Mouse (Mus musculus): Measurements from ENCODE around the gene Gm10322. TPM values are rescaled to one million over a fixed set of nuclear protein-coding genes. Genes with fewer than 3 reads are reported as not detected.

Gm10322 gene
- polyA plus RNA-seq, 1 experiment from 2014 or later: not detected

DNA sequence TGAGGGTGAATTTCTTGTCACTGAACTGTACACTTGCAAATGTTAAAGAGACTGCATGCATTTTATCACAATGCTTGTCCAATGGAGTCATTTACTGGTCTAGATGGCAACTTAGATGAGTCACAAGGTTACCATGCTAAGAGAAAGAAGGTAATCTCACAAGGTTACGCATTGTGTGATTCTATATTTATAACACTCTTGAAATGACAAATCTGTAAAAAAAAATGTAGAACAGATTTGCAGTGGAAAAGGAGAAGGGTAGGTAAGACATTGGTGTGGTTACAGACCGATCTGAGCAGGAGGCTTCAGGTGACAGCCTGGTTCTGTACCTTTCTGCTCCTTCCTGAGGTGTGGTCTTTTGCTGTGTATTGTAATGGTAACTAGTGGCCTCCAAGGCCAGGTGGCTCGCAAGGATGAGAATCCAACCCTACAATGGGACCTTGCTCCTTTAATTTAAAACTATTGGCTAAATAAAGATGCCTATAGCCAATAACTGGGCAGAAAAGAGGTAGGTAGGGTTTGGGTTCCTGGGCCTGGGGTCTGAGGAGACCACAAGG, 35.2 kb upstream of the Gm10322 start:
- Histone ChIP-seq H3K9ac (no peak overlapping the region), H3K36me3 (peaks cover 6% of the 10 kb centered on the region; the same call in 1 of the 2 replicates), H3K4me3 (no peak overlapping the region), H3K27me3 (no peaks in the 10 kb centered on the region), H3K4me1 (peaks cover 7% of the 10 kb centered on the region; the same call in 1 of the 2 replicates), H3K4me2 (replicated peaks) (no peak overlapping the region), H3K9me3 (no peaks in the 10 kb centered on the region), H3K27ac (no peak overlapping the region)
- WGBS: 91% methylated on average over 3 of the region's 3 CpGs
- no peak for ATAC-seq (ENCODE audit: insufficient number of reproducible peaks, insufficient read depth, low FRiP score, low TSS enrichment)

DNA sequence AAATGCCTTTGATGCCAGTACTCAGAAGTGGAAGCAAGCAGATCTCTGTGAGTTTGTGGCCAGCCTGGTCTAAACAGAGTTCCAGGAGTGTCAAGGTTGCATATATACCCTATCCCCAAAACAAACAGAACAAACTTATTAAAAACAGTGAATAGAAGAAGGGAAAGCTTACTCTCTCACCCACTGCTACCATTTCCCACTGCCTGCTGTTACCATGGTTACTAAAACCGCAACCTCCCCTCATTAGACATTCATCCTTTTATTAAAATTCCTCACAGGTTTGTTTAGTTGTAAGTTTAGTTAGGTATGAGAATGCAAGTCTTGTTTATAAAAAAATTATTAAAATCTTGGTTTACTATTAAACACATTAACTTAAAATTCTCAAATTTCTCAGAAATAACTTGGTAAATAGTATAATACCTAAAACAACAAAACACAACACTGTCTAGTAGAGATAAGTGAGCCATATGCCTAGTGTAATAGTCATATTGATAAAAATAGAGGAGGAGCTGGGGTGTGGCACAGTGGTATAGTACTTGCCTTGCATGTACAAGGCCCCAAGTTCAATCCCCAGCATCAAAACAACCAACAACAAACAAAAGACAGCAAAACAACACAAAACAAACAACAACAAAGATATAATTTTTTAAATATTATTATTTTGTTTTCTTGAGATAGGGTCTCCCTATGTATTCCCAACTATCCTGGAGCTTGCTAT, 33.9 kb upstream of the Gm10322 start:
- Histone ChIP-seq H3K4me3 (no peak overlapping the region), H3K27me3 (no peaks in the 10 kb centered on the region), H3K4me2 (replicated peaks) (no peak overlapping the region), H3K9me3 (no peaks in the 10 kb centered on the region), H3K36me3 (peaks cover 6% of the 10 kb centered on the region; the same call in 1 of the 2 replicates), H3K9ac (no peak overlapping the region), H3K4me1 (peaks cover 7% of the 10 kb centered on the region; the same call in 1 of the 2 replicates), H3K27ac (no peak overlapping the region)
- no peak for ATAC-seq (ENCODE audit: insufficient number of reproducible peaks, insufficient read depth, low FRiP score, low TSS enrichment)
- 94% methylated on average over 1 of the region's 1 CpGs for WGBS

DNA sequence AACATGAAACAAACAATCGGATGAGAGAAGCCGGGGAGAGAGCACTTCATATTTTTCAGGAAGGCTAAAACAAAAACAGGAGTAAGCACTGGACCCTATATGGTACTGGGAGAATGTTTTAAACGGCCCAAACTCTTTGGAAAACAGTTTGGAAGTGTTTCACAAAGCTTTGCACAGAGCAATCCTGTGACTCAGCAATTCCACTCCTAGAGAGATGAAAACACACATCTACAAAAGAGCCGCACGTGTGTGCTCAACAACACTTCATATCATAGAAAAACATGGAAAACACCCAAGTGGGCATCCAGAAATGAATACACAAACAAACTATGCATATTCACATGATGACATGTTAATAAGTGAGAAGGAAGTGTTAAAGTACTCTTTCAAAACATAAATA, 30.2 kb upstream of the Gm10322 start:
- H3K4me3 ChIP-seq: no peak overlapping the region
- H3K9ac ChIP-seq: no peak overlapping the region
- no peak for ATAC-seq (ENCODE audit: insufficient number of reproducible peaks, insufficient read depth, low FRiP score, low TSS enrichment)
- no peaks in the 10 kb centered on the region for H3K4me1 ChIP-seq
- no peak overlapping the region for H3K4me2 ChIP-seq (replicated peaks)
- H3K36me3 ChIP-seq: peaks cover 6% of the 10 kb centered on the region; the same call in 1 of the 2 replicates
- no peak overlapping the region for H3K27ac ChIP-seq
- no peaks in the 10 kb centered on the region for H3K9me3 ChIP-seq
- no peaks in the 10 kb centered on the region for H3K27me3 ChIP-seq
- WGBS: 87% methylated on average over 5 of the region's 5 CpGs

DNA sequence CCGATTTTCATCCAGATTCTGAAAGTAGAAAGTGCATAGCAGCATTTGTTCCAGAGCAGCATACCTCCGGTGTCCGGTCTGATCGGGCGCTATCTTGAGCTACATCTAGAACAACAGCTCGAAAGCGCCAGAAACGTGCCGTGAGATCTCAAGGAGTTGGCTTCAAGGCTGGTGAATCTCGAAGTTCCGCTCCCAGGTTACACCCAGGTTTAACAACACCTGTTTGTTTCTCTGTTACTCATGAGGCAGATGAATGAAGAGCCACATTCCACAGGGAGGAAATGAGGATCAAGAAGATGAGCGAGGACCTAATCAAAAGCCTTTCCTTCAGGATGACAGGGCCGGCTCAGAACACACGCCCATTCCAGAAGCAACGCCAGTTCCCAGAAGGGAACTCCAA, 29.0 kb upstream of the Gm10322 start:
- no peak overlapping the region for H3K4me3 ChIP-seq
- H3K4me1 ChIP-seq: no peaks in the 10 kb centered on the region
- WGBS: 92% methylated on average over 15 of the region's 15 CpGs
- no peaks in the 10 kb centered on the region for H3K27me3 ChIP-seq
- no peaks in the 10 kb centered on the region for H3K9me3 ChIP-seq
- H3K9ac ChIP-seq: no peak overlapping the region
- no peak overlapping the region for H3K4me2 ChIP-seq (replicated peaks)
- H3K27ac ChIP-seq: no peak overlapping the region
- peaks cover 6% of the 10 kb centered on the region; the same call in 1 of the 2 replicates for H3K36me3 ChIP-seq
- no peak for ATAC-seq (ENCODE audit: insufficient number of reproducible peaks, insufficient read depth, low FRiP score, low TSS enrichment)

DNA sequence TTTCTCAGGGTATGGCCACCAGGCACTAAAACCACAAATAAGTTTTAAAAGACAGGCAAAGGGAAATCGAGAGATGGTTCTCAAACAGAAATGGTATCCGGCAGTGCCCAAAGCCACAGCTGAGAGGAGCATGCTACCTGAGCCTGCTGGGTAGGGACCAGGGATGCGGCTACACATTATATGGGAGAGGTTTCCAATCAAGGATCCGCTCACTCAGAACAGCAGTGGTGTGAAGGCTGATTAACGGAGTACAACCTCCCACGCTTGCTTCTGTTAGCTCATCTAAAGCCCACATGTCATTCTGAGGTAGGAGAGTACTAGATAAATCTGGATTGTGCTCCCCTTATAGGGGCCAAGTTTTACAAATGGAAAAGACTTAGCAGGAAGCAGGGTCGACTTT, 27.7 kb upstream of the Gm10322 start:
- H3K36me3 ChIP-seq: peaks cover 4% of the 10 kb centered on the region; the same call in 1 of the 2 replicates
- ATAC-seq (ENCODE audit: insufficient number of reproducible peaks, insufficient read depth, low FRiP score, low TSS enrichment): no peak

DNA sequence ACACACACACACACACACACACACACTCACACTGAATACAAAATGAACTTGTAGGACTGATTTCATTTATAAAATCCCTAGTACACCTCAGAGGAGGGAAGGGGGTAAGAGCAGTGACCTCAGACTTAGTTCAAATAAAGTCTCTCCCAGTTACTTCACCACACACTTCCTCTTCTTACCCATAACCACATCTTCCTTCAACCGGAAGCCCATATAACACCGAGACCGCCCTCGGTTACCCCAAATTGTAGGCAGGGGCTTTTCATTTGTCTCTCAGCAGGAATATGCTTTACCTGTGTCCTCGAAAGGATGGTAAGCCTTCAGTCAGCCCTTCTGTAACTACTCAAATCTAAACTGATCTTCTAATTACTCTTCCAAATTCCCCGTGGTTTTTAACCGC, 26.4 kb upstream of the Gm10322 start:
- H3K4me1 ChIP-seq: no peaks in the 10 kb centered on the region
- no peak for ATAC-seq (ENCODE audit: insufficient number of reproducible peaks, insufficient read depth, low FRiP score, low TSS enrichment)
- no peak overlapping the region for H3K9ac ChIP-seq
- H3K27ac ChIP-seq: no peak overlapping the region
- H3K4me2 ChIP-seq (replicated peaks): no peak overlapping the region
- H3K36me3 ChIP-seq: no peaks in the 10 kb centered on the region
- H3K9me3 ChIP-seq: no peaks in the 10 kb centered on the region
- no peaks in the 10 kb centered on the region for H3K27me3 ChIP-seq
- H3K4me3 ChIP-seq: no peak overlapping the region
- 73% methylated on average over 7 of the region's 7 CpGs for WGBS

More for the DNA sequence above, 27.7 kb upstream of the Gm10322 start:
- Histone ChIP-seq H3K4me2 (replicated peaks) (no peak overlapping the region), H3K4me3 (no peak overlapping the region), H3K9me3 (no peaks in the 10 kb centered on the region), H3K9ac (no peak overlapping the region), H3K27me3 (no peaks in the 10 kb centered on the region), H3K4me1 (no peaks in the 10 kb centered on the region), H3K27ac (no peak overlapping the region)
- WGBS: 91% methylated on average over 7 of the region's 7 CpGs

DNA sequence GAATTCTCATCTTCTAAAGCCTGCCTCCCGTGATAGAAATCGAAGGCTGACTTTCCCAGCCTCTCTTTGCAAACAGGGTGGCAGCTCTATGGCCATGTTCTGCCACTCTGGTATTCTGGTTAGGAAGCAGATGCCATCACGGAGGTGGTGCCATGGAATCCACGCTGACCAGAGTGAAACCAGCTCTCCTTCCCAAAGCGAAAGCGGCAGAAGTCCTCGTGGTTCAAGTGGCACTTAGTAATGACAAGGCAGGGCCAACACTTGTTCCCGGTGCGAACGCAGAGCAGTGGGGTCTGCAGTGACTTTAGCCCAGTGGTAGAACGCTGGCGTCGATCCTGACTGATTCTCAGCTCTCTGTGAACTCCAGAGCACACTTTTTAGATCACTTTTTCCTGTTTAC, 26.0 kb upstream of the Gm10322 start:
- WGBS: 90% methylated on average over 13 of the region's 13 CpGs
- Histone ChIP-seq H3K27ac (no peak overlapping the region), H3K27me3 (no peaks in the 10 kb centered on the region), H3K9ac (no peak overlapping the region), H3K4me3 (no peak overlapping the region), H3K4me2 (replicated peaks) (no peak overlapping the region), H3K4me1 (no peaks in the 10 kb centered on the region), H3K36me3 (no peaks in the 10 kb centered on the region), H3K9me3 (no peaks in the 10 kb centered on the region)
- no peak for ATAC-seq (ENCODE audit: insufficient number of reproducible peaks, insufficient read depth, low FRiP score, low TSS enrichment)

DNA sequence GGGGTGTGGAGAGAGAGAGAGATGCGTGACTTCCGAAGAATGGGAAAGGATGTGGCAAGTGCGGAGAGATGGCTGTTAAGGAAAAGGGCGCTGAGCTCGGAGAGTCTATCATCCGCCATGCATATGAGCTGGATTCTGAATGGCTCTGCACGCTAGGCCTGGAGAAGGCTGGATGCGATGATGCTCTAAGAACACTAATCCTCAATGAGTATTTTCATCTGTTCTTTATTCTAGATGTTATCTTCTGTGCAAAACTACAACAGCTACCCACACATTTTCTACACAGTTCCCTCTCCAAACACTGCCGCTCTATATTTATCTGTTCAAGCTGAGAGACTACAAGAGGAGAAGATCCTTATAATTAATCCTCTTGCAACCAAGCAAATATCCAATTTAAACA, 25.3 kb upstream of the Gm10322 start:
- H3K27me3 ChIP-seq: no peaks in the 10 kb centered on the region
- H3K4me2 ChIP-seq (replicated peaks): no peak overlapping the region
- H3K9me3 ChIP-seq: no peaks in the 10 kb centered on the region
- WGBS: 95% methylated on average over 9 of the region's 9 CpGs
- H3K4me3 ChIP-seq: no peak overlapping the region
- no peaks in the 10 kb centered on the region for H3K36me3 ChIP-seq
- no peak for ATAC-seq (ENCODE audit: insufficient number of reproducible peaks, insufficient read depth, low FRiP score, low TSS enrichment)
- no peak overlapping the region for H3K9ac ChIP-seq
- no peak overlapping the region for H3K27ac ChIP-seq
- H3K4me1 ChIP-seq: no peaks in the 10 kb centered on the region

DNA sequence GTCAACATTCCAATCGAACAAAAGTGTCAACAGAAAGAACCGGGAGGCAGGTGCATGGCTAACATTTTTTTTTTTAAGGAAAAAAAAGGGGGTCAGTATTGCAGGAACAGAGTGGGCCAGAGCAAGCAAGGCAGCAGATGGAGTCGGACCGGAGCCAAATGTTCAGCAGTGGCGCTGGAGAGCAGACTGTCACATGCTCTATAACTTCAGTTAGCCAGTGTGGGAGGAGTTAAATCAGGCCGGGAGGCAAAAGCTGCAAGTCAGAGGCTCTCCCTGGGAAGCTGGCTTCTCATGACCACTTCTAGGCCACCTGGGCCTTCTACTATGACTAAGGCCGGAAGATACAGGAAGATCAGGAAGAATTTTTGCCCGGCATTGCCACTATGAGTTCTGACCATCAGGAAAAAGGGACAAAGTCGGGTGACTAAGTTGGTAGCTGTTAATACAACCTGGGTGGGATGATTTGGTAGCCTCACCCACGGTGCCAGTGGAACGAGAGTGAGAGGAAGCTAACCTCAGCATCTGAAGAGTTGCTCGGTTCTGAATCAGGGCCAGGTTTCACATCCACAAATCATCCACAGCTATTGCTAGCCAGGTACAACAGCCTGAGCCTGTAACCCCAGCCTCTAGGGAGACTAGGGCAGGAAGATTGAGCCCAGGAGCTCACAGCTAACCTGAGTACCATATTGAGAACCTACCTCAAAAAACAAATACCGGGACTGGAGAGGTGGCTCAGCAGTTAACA, 21.9 kb upstream of the Gm10322 start:
- no peaks in the 10 kb centered on the region for H3K9me3 ChIP-seq
- ATAC-seq (ENCODE audit: insufficient number of reproducible peaks, insufficient read depth, low FRiP score, low TSS enrichment): no peak
- no peak overlapping the region for H3K4me3 ChIP-seq
- H3K4me1 ChIP-seq: no peaks in the 10 kb centered on the region
- H3K9ac ChIP-seq: no peak overlapping the region
- no peak overlapping the region for H3K4me2 ChIP-seq (replicated peaks)
- 81% methylated on average over 13 of the region's 13 CpGs for WGBS
- H3K36me3 ChIP-seq: no peaks in the 10 kb centered on the region
- H3K27me3 ChIP-seq: no peaks in the 10 kb centered on the region
- H3K27ac ChIP-seq: no peak overlapping the region

DNA sequence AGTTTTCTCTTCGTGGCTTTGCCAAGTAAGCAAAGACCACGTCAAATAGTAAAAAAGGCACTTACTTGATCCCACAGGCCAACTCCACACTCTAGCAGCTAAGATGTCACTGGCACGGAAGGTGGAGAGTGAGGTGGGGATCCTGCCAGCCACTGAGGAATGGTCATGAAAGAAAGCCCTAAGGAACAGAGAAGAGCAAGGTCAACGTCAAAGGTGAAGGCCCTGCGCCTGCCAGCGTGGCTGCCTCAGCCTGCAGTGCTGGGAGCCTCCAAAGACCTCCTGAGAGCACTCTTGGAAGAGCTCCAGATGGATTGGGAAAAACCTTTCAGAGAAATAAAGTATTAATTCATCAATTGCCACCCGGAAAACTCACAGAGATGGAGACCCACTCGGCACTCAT, 15.3 kb upstream of the Gm10322 start:
- Histone ChIP-seq H3K36me3 (no peaks in the 10 kb centered on the region), H3K4me2 (replicated peaks) (no peak overlapping the region), H3K4me1 (no peaks in the 10 kb centered on the region), H3K4me3 (no peak overlapping the region), H3K27me3 (no peaks in the 10 kb centered on the region), H3K9ac (no peak overlapping the region), H3K9me3 (no peaks in the 10 kb centered on the region), H3K27ac (no peak overlapping the region)
- no peak for ATAC-seq (ENCODE audit: insufficient number of reproducible peaks, insufficient read depth, low FRiP score, low TSS enrichment)
- WGBS: 89% methylated on average over 8 of the region's 8 CpGs

DNA sequence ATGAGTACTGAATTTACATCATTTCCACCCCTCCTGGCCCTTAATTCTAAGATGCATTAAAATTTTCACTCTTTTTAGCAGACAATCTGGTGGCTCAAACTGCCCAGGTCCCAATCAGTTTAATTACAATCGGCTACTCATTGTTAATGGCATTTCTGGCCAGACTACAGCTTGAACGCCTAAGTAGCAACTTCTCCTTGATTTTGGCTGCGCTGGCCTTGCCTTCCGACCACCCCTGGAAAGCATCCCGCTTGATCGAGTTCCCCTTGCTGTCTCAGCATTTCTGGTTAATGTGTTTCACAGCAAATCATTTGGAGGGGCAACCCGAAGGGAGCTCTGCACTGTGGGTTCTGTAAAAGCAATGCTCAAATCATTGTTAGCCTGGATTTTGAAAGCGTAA, 13.8 kb upstream of the Gm10322 start:
- no peaks in the 10 kb centered on the region for H3K36me3 ChIP-seq
- H3K4me3 ChIP-seq: no peak overlapping the region
- 76% methylated on average over 8 of the region's 8 CpGs for WGBS
- H3K9me3 ChIP-seq: no peaks in the 10 kb centered on the region
- no peaks in the 10 kb centered on the region for H3K27me3 ChIP-seq
- H3K27ac ChIP-seq: no peak overlapping the region
- no peaks in the 10 kb centered on the region for H3K4me1 ChIP-seq
- ATAC-seq (ENCODE audit: insufficient number of reproducible peaks, insufficient read depth, low FRiP score, low TSS enrichment): no peak
- no peak overlapping the region for H3K9ac ChIP-seq
- no peak overlapping the region for H3K4me2 ChIP-seq (replicated peaks)

DNA sequence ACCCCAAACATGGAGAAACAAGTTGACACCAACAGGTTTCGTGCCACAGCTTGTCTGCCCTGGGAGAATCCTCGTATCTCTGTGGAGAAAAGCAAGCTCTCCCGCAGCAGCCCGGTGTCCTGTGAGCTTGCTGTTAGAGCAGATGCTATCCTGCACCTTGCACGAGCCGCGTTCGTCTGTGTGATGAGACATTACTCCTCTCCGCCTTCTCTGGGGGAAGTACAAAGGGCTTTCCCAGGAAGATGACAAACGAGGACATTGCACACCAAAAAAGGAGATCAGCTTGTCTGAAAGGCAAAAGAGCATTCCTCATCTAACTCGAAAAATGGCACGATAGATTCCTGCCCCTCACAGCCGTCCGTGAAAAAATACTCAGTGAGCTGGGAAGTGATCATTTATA, 13.0 kb upstream of the Gm10322 start:
- ATAC-seq (ENCODE audit: insufficient number of reproducible peaks, insufficient read depth, low FRiP score, low TSS enrichment): no peak
- WGBS: 79% methylated on average over 14 of the region's 14 CpGs
- no peaks in the 10 kb centered on the region for H3K27me3 ChIP-seq
- H3K4me2 ChIP-seq (replicated peaks): no peak overlapping the region
- H3K4me1 ChIP-seq: no peaks in the 10 kb centered on the region
- no peaks in the 10 kb centered on the region for H3K9me3 ChIP-seq
- no peak overlapping the region for H3K4me3 ChIP-seq
- H3K27ac ChIP-seq: no peak overlapping the region
- H3K36me3 ChIP-seq: no peaks in the 10 kb centered on the region
- H3K9ac ChIP-seq: no peak overlapping the region
